Mouse (Mus musculus): ENCODE measurements around the gene Acot7.

Acot7 gene

GRCm38 (mm10) chr4:152177537-152178343 lies at the start of gene Acot7:
Acot7 (plus strand) TSS chr4:152178134.
- in situ Hi-C loops (cut with MboI; ENCODE audit: low sequenced_read_pairs), result no loop called here

DNA sequence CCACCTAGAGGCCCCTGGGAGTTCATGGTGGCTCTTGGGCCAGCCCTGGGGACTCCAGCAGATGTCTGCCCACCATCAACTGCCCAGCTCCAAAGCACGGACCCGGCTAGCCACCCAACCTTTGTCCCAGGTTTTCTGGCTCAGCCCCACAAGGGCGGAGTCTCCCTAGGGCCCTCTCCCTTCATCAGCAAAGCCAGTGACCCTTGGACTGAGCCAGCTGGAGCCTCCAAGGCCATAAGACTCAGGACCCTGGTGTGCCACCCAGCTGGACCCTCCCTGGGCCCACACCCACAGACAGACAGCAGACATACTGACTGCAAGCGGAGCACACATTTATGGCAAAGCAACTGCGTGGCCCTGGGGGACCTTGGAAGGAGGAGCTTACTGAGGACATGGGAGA lies 49.1 kb upstream of the Acot7 start:
- in situ Hi-C loops (cut with MboI; ENCODE audit: low sequenced_read_pairs), result no loop called here

DNA sequence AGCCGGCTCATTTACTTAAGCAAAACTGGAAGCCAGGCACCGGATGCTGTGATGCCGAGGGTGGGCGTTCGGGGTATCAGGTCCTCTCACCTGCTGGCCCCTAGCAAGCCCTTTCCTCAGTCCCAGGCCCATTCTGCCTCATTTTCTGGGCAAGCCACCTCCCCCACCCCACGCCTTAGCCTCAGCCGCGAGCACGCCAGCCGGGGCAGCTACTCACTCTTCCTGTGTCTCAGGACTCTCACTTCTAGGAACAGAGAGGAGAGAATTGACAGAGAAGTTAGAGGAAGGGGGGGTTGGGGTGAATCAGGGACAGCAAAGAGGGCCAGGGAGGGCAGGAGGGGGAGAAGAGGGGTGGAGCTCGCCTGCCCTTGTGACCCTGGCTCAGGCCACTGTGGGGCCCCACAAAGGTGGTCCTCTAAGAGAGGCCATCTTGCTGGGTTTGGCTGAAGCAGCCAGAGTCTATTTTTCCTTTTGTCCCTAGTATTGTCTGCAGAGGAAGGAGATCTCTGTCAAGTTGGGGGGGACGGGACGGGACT lies 48.5 kb upstream of the Acot7 start:
- in situ Hi-C loops (cut with MboI; ENCODE audit: low sequenced_read_pairs), result no loop called here

DNA sequence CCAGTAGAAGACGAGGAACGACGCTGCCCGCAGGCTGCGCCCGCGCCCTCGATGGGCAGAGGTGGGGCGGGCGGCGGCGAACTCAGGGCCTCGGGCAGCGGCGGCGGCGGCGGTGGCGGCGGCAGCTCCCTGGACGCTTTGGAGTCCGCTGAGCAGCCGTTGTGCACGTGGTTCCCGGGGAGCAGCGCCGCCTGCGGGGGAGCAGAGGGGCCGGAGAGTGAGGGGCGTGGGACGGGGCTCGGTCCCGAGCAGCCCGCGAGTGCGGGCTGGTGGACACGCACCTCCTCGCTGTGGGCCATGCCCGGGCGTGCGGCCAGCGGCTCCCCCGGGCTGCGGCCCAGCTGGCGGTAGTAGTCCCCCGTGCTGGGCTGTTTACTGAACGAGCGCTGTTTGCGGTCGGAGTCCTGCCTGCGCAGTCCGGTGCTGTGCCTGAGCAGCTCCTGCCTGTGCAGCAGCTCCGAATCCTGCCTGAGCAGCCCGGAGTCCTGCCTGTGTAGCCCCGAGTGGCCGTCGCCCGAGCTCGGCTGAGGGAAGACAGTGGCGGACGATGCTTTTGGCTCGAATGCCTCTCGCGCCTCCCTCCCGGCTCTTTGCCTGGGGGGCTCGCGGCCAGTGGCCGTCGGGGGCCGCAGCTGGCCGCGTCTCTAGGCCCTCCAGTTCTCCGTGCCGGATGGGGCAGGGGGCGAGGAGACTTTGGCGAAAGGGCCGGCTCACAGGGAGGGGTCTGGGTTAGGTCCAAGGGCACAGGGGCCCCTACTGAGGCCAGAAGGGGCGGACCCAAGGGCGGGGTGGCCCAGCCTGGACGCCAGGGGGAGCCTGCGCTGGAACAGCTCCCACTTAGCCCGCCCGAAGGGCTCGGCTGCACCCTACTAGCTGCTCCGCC lies 46.9 kb upstream of the Acot7 start:
- in situ Hi-C loops (cut with MboI; ENCODE audit: low sequenced_read_pairs), result no loop called here

DNA sequence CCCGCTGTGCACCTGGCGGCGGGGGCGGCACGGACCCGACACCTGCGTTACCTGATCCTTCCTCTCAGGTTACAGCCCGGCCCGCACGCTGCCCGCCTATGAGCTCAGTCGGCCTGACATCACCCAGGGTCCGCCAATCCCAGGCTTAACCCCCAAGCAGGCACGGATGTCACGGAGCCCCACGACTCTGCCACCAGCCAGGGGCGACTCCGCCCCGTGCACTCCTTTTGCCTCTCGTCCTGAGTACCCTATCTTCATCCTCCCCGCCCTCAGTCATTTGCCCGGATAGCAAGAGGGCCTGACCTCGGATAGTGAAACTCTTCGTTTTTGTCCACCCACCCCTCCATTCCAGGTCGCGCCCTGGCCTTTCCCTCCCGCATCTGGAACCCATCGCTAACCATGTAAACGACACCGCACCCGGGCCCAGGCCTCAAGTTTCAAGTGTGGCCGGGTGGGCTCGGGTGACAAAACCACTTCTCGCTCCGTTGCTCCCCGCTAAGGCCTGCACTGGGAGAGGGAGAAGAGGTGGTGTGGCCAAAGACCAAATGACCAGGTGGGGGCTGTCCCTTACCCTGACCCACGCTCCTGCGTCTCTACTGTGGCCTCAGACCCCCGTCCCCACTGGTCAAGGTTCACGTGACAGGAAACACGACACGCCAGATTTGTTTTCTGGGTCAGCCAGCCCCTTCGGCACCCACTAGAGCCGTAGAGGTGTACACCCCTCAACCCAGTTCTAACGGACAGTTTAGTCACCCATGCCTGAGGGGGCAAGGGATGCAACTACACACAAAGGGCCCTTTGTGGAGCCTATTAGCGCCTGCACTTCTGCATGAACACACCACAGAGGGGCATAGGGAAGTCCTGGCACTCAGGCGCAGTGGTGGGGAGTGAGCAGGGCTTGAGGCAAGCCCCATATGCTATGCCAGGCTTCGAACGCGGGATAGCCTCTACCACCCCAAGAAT lies 45.8 kb upstream of the Acot7 start:
- in situ Hi-C loops (cut with MboI; ENCODE audit: low sequenced_read_pairs), result no loop called here

DNA sequence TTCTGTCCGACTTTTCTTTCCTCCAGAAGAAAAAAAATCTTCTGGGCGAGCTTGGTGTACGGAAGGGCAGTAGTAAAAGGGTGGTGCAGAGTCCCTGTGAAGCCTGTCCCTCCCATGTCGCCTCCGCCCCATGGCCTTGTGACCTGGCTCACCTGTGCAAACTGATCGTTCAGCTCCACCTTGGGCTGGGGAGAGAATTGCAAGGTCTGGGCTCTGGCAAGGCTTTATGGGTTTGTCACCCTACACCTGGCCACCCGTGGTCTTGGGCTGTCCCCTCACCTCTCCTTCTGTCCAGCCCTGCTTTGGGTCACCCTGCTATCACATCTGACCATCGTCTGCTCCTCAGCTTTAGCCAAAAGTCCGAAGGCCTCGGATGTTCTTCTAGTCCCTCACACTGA lies 45.2 kb upstream of the Acot7 start:
- in situ Hi-C loops (cut with MboI; ENCODE audit: low sequenced_read_pairs), result no loop called here

- in situ Hi-C loops (cut with MboI; ENCODE audit: low sequenced_read_pairs), result no loop called here
Measured at GRCm38 (mm10) chr4:152133213-152133612, 44.7 kb upstream of the Acot7 start.

GRCm38 (mm10) chr4:152134507-152134906 lies 43.4 kb upstream of the Acot7 start:
- in situ Hi-C loops (cut with MboI; ENCODE audit: low sequenced_read_pairs), result no loop called here

DNA sequence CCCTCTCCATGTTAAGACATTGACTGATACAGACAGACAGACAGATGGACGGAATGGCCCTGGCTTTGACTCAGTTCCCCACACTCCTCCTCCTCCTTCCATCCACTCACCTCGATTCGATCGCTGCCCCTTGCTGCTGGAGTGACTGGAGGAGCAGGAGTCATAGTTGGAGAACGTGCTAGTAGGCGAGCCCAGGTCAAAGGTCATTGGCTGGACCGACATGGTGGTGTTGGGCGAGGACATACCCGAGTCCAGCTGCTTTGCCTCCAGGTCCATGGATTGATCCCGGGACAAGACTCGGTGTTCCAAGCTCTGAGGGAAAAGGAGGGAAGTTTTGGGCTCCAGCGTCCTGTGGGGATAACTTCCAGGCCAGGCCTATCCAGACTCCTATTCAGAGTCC lies 42.6 kb upstream of the Acot7 start:
- in situ Hi-C loops (cut with MboI; ENCODE audit: low sequenced_read_pairs), result no loop called here

DNA sequence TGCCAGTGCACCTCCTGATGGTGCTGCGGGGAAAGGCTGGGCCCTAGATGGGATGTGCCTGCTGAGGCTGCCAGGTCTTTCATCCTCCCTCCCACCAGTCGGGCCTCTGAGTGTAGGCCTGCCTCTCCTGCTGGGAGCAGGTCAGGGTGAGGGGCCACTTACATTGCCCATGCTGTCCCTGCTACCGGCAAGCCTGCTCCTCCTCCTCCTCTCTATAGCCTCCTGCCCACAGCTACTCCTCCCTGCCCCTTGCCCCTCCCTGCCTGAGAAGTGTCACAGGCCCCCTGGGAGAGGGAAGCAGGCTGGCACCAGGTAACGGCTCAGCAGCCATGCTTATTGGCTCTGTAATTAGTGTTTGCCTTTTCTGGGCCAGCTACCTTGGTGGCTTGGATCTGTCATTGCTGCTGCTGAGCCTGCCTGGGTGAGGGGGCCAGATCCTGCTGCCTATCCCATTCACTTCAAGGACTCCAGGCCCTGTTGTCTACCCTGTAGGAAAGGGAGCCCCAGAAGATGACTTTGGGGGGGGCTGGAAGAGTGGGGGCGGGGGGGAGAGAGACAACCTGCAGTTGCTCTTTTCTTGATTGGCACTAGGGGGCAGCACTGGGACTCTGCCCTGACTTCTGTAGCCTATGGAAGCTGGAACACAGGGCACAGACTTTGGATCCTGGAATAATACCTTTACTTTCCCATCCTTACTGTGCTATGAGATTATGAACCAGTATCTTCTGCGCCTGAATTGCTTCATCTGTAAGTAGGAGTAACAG lies 41.6 kb upstream of the Acot7 start:
- in situ Hi-C loops (cut with MboI; ENCODE audit: low sequenced_read_pairs), result no loop called here

DNA sequence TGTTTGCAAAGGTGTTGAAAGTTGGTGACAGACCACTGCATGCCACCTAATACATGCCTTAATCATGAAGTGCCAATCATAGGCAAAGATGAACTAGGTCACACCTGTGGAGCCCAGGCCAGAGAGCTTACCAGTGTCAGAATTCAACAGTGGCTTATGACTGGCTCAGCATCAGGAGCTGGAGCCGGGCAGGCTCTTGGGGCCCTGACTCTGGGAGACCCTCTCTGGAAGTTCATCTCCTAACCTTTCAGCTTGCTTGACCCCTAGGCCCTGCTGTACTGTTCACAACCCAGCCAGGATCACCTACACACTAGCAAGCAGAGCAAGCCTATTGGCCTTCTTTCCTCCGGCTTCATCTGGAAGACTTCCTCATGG lies 41.1 kb upstream of the Acot7 start:
- in situ Hi-C loops (cut with MboI; ENCODE audit: low sequenced_read_pairs), result no loop called here

DNA sequence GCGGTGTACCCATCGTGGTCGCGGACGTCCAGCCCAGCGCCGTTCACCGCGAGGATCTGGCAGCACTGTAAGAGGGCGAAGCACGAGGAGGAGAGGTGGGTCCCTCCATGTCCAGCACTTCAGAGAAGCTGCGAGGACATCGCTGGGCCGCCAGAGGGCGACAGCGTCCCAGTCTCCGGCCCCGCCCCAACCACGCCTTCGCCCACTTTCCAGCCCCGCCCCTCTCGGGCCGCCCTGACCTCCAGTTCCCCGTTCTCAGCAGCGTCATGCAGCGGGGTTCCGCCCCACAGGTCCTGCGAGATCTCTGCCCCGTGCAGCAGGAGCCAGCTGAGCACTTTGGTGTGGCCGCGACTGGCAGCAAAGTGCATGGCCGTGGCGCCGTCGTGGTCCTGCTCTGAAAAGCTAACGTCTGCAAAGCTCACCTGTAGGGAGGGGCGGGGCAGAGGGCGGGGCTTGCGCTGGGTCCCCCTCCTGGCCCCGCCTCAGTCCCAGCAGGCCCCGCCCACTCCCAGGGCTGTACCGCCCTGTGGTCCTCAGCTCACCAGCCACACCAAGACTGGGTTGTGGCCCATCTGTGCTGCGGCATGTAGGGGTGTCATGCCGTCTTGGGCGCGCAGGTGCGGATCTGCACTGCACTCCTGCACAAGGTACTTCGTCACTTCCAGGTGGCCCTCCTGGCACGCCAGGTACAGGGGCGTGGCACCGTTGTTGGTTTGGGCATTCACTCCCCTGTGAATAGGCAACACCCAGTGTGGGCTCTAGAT lies 39.3 kb upstream of the Acot7 start:
- in situ Hi-C loops (cut with MboI; ENCODE audit: low sequenced_read_pairs), result no loop called here

DNA sequence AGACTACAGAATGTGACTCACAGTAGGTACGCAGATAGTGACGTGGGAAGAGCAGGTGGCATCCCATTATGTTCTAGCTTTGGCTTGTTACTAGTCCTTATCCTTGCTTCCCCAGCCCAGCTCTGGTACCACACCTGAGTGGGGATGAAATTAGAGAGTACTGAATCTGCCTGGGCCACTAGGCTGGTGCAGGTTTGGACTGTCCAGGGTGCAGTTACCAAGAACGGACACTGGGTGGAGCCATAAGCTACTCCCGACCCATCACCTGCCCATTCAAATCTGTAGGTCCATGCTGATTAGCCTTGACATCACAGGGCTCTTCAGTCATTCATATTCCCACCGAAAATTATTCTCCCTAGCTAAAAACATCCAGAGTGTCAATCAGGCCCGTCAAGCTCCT lies 37.5 kb upstream of the Acot7 start:
- in situ Hi-C loops (cut with MboI; ENCODE audit: low sequenced_read_pairs), result no loop called here

DNA sequence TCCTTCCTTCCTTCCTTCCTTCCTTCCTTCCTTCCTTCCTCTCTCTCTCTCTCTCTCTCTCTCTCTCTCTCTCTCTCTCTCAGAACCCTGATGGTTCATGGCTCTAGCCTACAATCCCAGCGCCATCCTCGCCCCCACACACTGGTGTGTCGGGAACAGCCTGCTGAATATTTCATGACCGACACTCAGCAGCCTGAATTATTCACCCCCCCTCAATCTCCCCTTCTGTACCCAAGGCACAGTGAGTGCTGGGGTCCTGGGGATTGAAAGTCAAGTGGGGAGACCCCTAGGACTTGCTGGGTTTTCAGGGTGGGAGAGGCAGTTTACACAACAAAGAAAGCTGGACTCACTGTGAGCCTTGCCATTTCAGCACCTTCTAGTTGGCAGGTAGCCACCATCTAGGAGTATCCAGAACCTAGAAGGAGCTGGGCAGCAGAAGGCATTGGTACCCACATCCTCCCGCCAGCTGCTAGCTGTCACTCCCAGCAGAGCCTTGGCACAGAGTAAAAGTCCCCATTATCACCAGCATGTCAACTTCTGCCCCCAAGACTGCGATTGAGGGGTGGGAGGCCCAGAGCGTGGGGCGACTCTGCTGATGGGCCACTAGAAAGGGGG lies 36.3 kb upstream of the Acot7 start:
- in situ Hi-C loops (cut with MboI; ENCODE audit: low sequenced_read_pairs), result no loop called here

- in situ Hi-C loops (cut with MboI; ENCODE audit: low sequenced_read_pairs), result no loop called here
Measured at GRCm38 (mm10) chr4:152143632-152144031, 34.3 kb upstream of the Acot7 start.

GRCm38 (mm10) chr4:152145473-152145872 lies 32.5 kb upstream of the Acot7 start:
- in situ Hi-C loops (cut with MboI; ENCODE audit: low sequenced_read_pairs), result no loop called here

GRCm38 (mm10) chr4:152146033-152146827 lies 31.7 kb upstream of the Acot7 start:
- in situ Hi-C loops (cut with MboI; ENCODE audit: low sequenced_read_pairs), result no loop called here

GRCm38 (mm10) chr4:152150546-152150945 lies 27.4 kb upstream of the Acot7 start:
- in situ Hi-C loops (cut with MboI; ENCODE audit: low sequenced_read_pairs), result no loop called here
